Mouse (Mus musculus): ENCODE measurements at regions not wholly inside any gene's neighbourhood (a gene's known extent, or its start where the extent isn't known, plus 50 kb on each side); places are given as distances from the start of the nearest gene placed in this dataset.

DNA sequence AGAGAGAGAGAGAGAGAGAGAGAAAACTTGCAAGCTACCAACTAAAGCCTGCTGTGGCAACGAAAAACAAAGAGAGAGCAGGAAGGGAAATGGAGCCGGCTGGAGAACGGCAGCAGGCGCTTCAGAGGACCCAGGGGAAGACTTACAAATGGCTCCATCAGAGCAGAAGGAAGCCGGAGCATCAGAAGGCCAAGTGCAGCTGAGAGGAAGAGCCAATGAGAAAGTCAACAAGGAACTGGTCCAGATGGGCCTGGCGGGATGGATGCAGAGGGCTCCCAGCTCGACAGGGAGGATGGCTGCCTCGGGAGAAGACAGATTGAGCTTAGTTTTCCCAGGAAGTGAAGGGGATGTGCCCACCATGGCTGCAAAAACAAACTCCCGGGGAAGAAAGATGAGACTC is 127.2 kb upstream of the Mgmt start:
- TF ChIP-seq CTCF (IDR thresholded peaks at IDR 0.05; ENCODE audit: control insufficient read depth, insufficient read depth, insufficient read length), result no peak
- TF ChIP-seq USF1 (IDR thresholded peaks at IDR 0.05; ENCODE audit: low read depth), result no peak
